Mouse (Mus musculus) heart, embryonic 14.5 days (tissue): ENCODE measurements at regions not wholly inside any gene's neighbourhood (a gene's known extent, or its start where the extent isn't known, plus 50 kb on each side); places are given as distances from the start of the nearest gene placed in this dataset.
A peak's percentile ranks its signal among the peaks of the same experiment; 100 is the strongest.

ENCODE experiments used
- ATAC-seq: fragments of 200-750 bp; cut with Nextera tagmentation; 2 replicates; pipeline ENCODE4 v1.8.0; 2017; ENCODE audit warnings: low read depth, moderate TSS enrichment; ENCODE audit not compliant: insufficient number of reproducible peaks, insufficient read depth, low FRiP score
- H3K27ac ChIP-seq, 2 experiments: fragments of 200-500 bp in 1 of 2; fragments of 300-500 bp in 1 of 2; sonication (generic) in 1 of 2; replicated peaks in 1 of 2; 2 replicates each; pipeline ENCODE4 v1.5.1; 2012 to 2014; ENCODE audit warnings: low read depth in 2 of 2, low read length in 2 of 2, control low read depth in 1 of 2, mild to moderate bottlenecking in 1 of 2, mixed read lengths in 1 of 2; ENCODE audit not compliant: control insufficient read depth in 1 of 2, insufficient read depth in 1 of 2
- H3K27me3 ChIP-seq: fragments of 300-500 bp; sonication (generic); 2 replicates; pipeline ENCODE4 v1.6.1; 2014; ENCODE audit warnings: mild to moderate bottlenecking, low read length, control low read depth; ENCODE audit not compliant: control insufficient read depth, insufficient read depth
- H3K36me3 ChIP-seq: fragments of 300-500 bp; sonication (generic); 2 replicates; pipeline ENCODE4 v1.6.1; 2014; ENCODE audit warnings: mild to moderate bottlenecking, control low read depth, low read length, mixed read lengths; ENCODE audit not compliant: control insufficient read depth, insufficient read depth
- H3K4me1 ChIP-seq, 2 experiments: fragments of 200-500 bp in 1 of 2; fragments of 300-500 bp in 1 of 2; sonication (generic) in 1 of 2; 2 replicates each; pipeline ENCODE4 v1.6.1; 2012 to 2014; ENCODE audit warnings: low read length in 2 of 2, control low read depth in 1 of 2, mixed read lengths in 1 of 2; ENCODE audit not compliant: control insufficient read depth in 2 of 2, insufficient read depth in 2 of 2
- H3K4me2 ChIP-seq: fragments of 300-500 bp; sonication (generic); 2 replicates; pipeline ENCODE4 v1.6.1; 2014; ENCODE audit warnings: mild to moderate bottlenecking, low read length
- H3K4me3 ChIP-seq, 2 experiments: fragments of 200-500 bp in 1 of 2; fragments of 300-500 bp in 1 of 2; sonication (generic) in 1 of 2; 2 replicates each; pipeline ENCODE4 v1.5.1; 2012 to 2014; ENCODE audit warnings: low read length in 2 of 2, mild to moderate bottlenecking in 2 of 2, control low read depth in 1 of 2, low read depth in 1 of 2, moderate library complexity in 1 of 2; ENCODE audit not compliant: control insufficient read depth in 1 of 2, insufficient read depth in 1 of 2
- H3K9ac ChIP-seq: fragments of 300-500 bp; sonication (generic); 2 replicates; pipeline ENCODE4 v1.6.1; 2014; ENCODE audit warnings: mild to moderate bottlenecking, low read length
- H3K9me3 ChIP-seq: fragments of 300-500 bp; sonication (generic); 2 replicates; pipeline ENCODE4 v1.6.1; 2016; ENCODE audit warnings: low read length, control low read depth; ENCODE audit not compliant: control insufficient read depth
- WGBS: fragments of 180-500 bp; shearing (Covaris S2); extraction: QIAGEN DNeasy Blood & Tissue Kit; methylation state at CpG from one replicate; pipeline ENCODE4 v1.1.7; 2014; 5-methylcytosine and 5-hydroxymethylcytosine counted together

DNA sequence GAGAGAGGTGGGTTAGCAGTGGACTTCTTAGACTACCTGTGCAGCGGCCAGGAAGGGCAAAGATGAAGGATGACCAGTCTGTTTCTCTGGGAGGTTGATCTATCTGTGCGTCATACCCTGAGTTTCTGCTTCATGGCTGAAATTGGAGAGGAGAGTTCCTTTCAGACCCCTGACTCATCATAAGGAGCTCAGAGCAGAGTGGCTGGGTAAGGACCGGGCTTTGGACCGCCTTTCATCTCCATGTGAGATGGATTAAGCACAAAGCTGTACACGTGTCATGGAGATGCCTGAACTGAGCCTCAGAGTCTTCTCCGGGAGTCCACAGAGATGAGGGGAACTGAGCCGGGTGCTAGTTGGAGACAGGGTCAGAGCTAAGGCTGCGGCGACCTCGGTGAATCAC, 80.7 kb upstream of the Gm9887 start:
- no peak overlapping the region for H3K9ac ChIP-seq
- 89% methylated on average over 10 of the region's 10 CpGs for WGBS
- no peaks in the 10 kb centered on the region for H3K36me3 ChIP-seq
- no peak overlapping the region for H3K4me3 ChIP-seq
- no peak overlapping the region for H3K27ac ChIP-seq
- no peaks in the 10 kb centered on the region for H3K9me3 ChIP-seq
- peaks cover 0 to 4% of the 10 kb centered on the region in 2 experiments; a peak in 1 of 4 replicates for H3K4me1 ChIP-seq
- ATAC-seq, result no peak
- H3K4me2 ChIP-seq, result no peak overlapping the region
- no peaks in the 10 kb centered on the region for H3K27me3 ChIP-seq

DNA sequence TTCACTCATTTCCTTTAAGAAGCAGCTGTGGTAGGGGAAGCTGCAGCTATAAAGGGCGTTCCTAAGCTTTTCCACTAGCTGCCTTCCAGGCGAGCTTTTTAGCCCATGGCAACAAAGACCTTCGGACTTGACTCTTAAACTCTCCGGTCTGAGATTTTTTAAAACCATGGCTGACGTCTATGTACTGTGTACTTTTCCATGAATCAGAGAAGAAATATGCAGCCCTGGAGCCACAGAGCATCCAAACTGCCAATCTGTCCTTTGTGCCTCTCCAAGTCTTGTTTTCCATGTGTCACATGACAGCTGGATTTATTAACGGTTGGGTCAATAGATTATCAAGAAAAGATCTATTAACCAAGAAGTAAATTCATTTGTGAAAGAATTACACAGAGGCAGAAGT, 78.9 kb upstream of the Gm9887 start:
- Histone ChIP-seq H3K9me3 (no peaks in the 10 kb centered on the region), H3K36me3 (no peaks in the 10 kb centered on the region), H3K27me3 (no peaks in the 10 kb centered on the region), H3K4me3 (no peak overlapping the region), H3K4me1 (peaks cover 15% of the 10 kb centered on the region in 2 experiments), H3K27ac (peak overlapping the region; percentile 49 to 53; a peak in 3 of 4 replicates), H3K9ac (no peak overlapping the region), H3K4me2 (no peak overlapping the region)
- 0 out of 2 replicates have a peak, but pooled peaks have one; percentile 27 for ATAC-seq
- 47% methylated on average over 6 of the region's 6 CpGs for WGBS

DNA sequence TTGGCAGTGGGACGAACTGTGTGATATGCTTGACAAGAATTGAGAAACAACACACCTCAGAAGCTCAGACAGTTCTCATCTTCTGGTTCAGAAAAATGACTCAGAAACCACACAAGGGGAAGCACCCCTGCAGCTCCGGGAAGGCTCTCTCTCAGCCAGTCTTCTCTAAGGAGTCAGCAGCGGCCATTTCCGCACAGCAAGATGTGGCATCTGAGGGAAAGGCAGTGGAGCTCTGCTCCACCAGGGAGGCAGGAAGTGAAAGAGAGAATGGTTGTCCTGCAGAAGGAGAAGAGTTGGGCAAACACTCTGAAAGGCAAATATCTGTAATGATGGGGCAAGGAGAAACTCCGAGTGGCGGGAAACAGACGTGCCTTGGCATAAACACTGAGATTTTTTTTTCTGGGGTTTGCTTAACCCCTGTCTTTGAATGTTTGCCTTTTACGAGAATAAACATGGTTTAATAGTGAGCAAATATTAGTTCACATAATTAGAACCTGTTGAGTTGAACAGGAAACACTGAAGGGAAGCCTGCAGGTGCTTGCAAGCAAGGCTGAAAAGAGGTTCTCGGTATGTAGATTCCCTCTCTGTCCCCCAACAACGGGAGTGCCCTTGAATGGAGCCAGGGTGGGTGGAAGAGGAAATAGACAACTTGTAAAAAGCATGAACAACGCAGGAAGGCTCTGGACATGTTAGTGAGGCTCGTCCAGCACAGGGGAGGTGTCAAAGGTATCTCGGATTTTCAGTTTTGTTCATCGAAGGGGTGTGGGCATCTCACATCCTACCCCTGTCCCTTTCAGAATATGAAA, 75.9 kb upstream of the Gm9887 start:
- no peak for ATAC-seq
- peaks cover 17% of the 10 kb centered on the region in 2 experiments for H3K4me1 ChIP-seq
- WGBS, result 54% methylated on average over 14 of the region's 14 CpGs
- peak overlapping the region; percentile 49 for H3K4me2 ChIP-seq
- H3K9me3 ChIP-seq, result no peaks in the 10 kb centered on the region
- peak overlapping the region; percentile 27; the same call in 1 of the 2 replicates for H3K9ac ChIP-seq
- H3K27ac ChIP-seq, result peak overlapping the region; percentile 36 to 66
- no peak overlapping the region; a peak in 1 of 4 replicates for H3K4me3 ChIP-seq
- no peaks in the 10 kb centered on the region for H3K27me3 ChIP-seq
- no peaks in the 10 kb centered on the region for H3K36me3 ChIP-seq

GRCm38 (mm10) chr12:69447322-69447827, 75.1 kb upstream of the Gm9887 start:
- no peaks in the 10 kb centered on the region for H3K36me3 ChIP-seq
- WGBS, result 57% methylated on average over 9 of the region's 9 CpGs
- peak overlapping the region; percentile 50 for H3K9ac ChIP-seq
- H3K9me3 ChIP-seq, result no peaks in the 10 kb centered on the region
- peak overlapping the region; percentile 49 for H3K4me2 ChIP-seq
- no peak for ATAC-seq
- peak overlapping the region; percentile 36 to 66 for H3K27ac ChIP-seq
- no peak overlapping the region for H3K4me3 ChIP-seq
- no peaks in the 10 kb centered on the region for H3K27me3 ChIP-seq
- peaks cover 17% of the 10 kb centered on the region in 2 experiments for H3K4me1 ChIP-seq

DNA sequence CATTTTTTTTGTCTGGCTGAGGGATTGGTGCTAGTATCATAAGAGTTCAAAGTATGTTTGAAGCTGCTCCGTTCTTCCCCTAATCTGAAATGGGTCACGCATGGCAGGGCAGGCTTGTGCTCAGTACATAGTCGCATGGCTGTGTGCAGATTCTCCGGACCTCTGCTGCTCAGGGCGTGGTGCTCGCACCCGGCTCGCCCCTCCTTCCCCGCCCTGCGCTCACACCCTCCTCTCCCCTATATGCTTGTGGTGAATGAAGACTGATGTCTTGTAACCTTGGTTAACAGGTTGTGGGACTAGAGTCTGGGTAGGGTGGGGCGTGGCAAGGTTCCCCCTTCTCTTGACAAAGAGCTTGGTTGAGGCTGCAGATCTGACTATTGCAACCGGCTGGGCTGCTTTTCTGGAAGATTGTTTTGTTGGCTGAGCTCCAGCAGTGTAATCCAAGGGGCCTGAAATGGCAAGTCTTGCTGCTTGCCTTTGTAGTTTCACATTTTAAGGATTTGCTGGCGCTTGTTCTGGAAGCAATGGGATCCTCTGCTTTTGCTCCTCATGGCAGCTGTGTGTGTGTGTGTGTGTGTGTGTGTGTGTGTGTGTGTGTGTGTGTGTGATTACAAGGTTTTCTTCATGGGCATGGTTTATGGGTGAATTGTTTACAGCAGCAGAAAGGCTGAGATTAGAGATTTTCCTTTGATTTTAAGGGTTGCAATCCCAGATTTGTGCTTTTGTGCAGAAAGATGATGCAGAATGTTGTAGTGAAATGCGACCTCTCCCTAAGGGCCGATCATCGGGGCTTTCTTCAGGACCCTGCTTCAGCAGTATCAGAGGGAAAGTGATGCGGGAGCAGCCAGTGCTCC, 74.4 kb upstream of the Gm9887 start:
- peak overlapping the region; percentile 49 for H3K4me2 ChIP-seq
- H3K27ac ChIP-seq, result peak overlapping the region; percentile 36 to 66
- no peaks in the 10 kb centered on the region for H3K36me3 ChIP-seq
- H3K9me3 ChIP-seq, result no peaks in the 10 kb centered on the region
- peak overlapping the region; percentile 50 for H3K9ac ChIP-seq
- peak overlapping the region in 1 of 2 experiments; percentile 10; a peak in 1 of 4 replicates for H3K4me3 ChIP-seq
- no peaks in the 10 kb centered on the region for H3K27me3 ChIP-seq
- WGBS, result 47% methylated on average over 17 of the region's 17 CpGs
- ATAC-seq, result peak; percentile 71
- peaks cover 17% of the 10 kb centered on the region in 2 experiments for H3K4me1 ChIP-seq

- peaks cover 17% of the 10 kb centered on the region in 2 experiments for H3K4me1 ChIP-seq
- no peaks in the 10 kb centered on the region for H3K27me3 ChIP-seq
- no peak for ATAC-seq
- peak overlapping the region; percentile 50; the same call in 1 of the 2 replicates for H3K9ac ChIP-seq
- peak overlapping the region; percentile 36 to 66; a peak in 2 of 4 replicates for H3K27ac ChIP-seq
- H3K36me3 ChIP-seq, result no peaks in the 10 kb centered on the region
- 52% methylated on average over 10 of the region's 10 CpGs for WGBS
- peak overlapping the region; percentile 49 for H3K4me2 ChIP-seq
- H3K4me3 ChIP-seq, result peak overlapping the region in 1 of 2 experiments; percentile 10; a peak in 1 of 4 replicates
- no peaks in the 10 kb centered on the region for H3K9me3 ChIP-seq
Measured at GRCm38 (mm10) chr12:69446085-69446467, 73.8 kb upstream of the Gm9887 start.

DNA sequence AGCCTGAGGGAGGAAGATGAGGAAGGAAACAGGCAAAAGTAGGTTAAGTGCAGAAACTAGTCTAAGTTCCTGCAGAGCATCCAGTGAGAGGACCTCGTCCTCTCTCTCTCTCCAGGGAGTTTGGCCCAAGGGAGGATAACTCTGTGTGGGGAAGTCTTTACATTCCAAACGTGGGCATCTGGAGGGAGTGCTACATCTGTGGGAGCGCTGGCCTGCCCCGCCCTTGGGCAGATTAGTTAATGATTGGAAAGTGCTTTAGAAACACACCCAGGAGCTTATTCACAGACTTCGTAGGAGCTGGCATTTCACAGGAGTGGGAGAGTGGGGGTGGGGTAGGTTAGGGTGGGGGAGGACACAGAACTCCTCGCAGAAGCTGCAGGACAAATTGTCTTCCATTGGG, 70.1 kb upstream of the Gm9887 start:
- no peak overlapping the region for H3K4me3 ChIP-seq
- no peaks in the 10 kb centered on the region for H3K27me3 ChIP-seq
- peaks cover 11 to 14% of the 10 kb centered on the region in 2 experiments for H3K4me1 ChIP-seq
- no peak for ATAC-seq
- no peaks in the 10 kb centered on the region for H3K36me3 ChIP-seq
- no peak overlapping the region for H3K27ac ChIP-seq
- H3K9ac ChIP-seq, result no peak overlapping the region
- 24% methylated on average over 6 of the region's 6 CpGs for WGBS
- no peak overlapping the region for H3K4me2 ChIP-seq
- H3K9me3 ChIP-seq, result no peaks in the 10 kb centered on the region
